Mouse (Mus musculus): ENCODE data around the gene Lamtor3. TPM values are rescaled to one million over a fixed set of nuclear protein-coding genes. Genes with fewer than 3 reads are reported as not detected.

Gene Lamtor3
- total RNA-seq, 1 experiment: 39.3 TPM

DNA sequence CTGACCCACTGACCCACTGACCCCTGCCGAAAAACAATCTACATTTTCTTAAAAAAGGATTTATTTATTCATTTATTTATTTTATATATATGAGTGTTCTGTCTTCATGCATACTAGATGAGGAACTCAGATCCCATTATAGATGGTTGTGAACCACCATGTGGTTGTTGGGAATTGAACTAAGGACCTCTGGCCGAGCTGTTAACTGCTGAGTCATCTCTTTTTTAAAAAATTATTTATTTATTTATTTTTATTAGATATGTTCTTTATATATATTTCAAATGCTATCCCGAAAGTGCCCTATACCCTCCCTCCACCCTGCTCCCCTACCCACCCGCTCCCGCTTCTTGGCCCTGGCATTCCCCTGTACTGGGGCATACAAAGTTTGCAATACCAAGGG, 37.2 kb upstream of the Lamtor3 start:
- H3K27ac ChIP-seq (ENCODE audit: insufficient read depth, low read depth, low read length, poor library complexity, severe bottlenecking): no peak overlapping the region
- H3K4me1 ChIP-seq (ENCODE audit: control insufficient read depth in 2 of 2, insufficient read depth in 2 of 2, low read length in 2 of 2, poor library complexity in 1 of 2): peaks cover 2 to 6% of the 10 kb centered on the region in 2 experiments; a peak in 2 of 4 replicates
- in situ Hi-C loops (cut with MboI; ENCODE audit: low sequenced_read_pairs in 2 of 2, unreplicated experiment in 2 of 2): no loop called here
- no peaks in the 10 kb centered on the region for H3K36me3 ChIP-seq (ENCODE audit: control insufficient read depth, insufficient read depth, low read length, poor library complexity, severe bottlenecking)
- DNase-seq (ENCODE audit: low read depth, low spot score): no peak
- no peaks in the 10 kb centered on the region for H3K9me3 ChIP-seq (ENCODE audit: control insufficient read depth, insufficient read depth, low read depth, low read length)
- TF ChIP-seq MAFK (IDR thresholded peaks at IDR 0.05; ENCODE audit: insufficient read depth, low read depth, low read length): peak; percentile 89
- no peak for TF ChIP-seq HCFC1 (IDR thresholded peaks at IDR 0.05; ENCODE audit: borderline replicate concordance, insufficient read depth, low read length)
- H3K9ac ChIP-seq (ENCODE audit: insufficient read depth, low read depth, low read length, poor library complexity, severe bottlenecking): no peak overlapping the region
- no peak overlapping the region for H3K4me3 ChIP-seq (ENCODE audit: insufficient read depth in 1 of 2, low read depth in 1 of 2, low read length in 2 of 2, poor library complexity in 1 of 2, severe bottlenecking in 1 of 2)

DNA sequence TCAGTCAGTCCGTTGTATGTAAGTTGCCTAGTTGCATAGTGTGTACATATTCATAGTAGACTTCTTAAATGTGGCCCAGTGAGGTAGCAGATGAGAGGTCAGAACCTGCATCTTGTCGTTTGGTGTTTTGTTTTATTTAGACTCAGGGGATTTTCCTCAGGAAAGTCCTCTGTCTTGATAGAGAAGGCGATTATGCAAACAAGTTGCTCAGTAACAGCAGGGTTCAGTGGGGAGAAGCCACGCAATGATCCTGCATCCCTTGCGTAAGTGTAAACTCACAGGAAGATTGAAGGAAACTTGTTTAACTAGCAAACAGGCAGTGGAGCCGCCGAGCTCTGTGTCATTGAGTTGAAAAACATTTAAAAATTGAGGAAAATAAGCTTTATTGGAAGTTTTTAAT, 30.3 kb upstream of the Lamtor3 start:
- Histone ChIP-seq H3K36me3 (ENCODE audit: control insufficient read depth, insufficient read depth, low read length, poor library complexity, severe bottlenecking) (no peaks in the 10 kb centered on the region), H3K4me3 (ENCODE audit: insufficient read depth in 1 of 2, low read depth in 1 of 2, low read length in 2 of 2, poor library complexity in 1 of 2, severe bottlenecking in 1 of 2) (no peak overlapping the region), H3K9me3 (ENCODE audit: control insufficient read depth, insufficient read depth, low read depth, low read length) (no peaks in the 10 kb centered on the region), H3K27ac (ENCODE audit: insufficient read depth, low read depth, low read length, poor library complexity, severe bottlenecking) (no peak overlapping the region), H3K4me1 (ENCODE audit: control insufficient read depth in 2 of 2, insufficient read depth in 2 of 2, low read length in 2 of 2, poor library complexity in 1 of 2) (peaks cover 2 to 12% of the 10 kb centered on the region in 2 experiments; a peak in 3 of 4 replicates), H3K9ac (ENCODE audit: insufficient read depth, low read depth, low read length, poor library complexity, severe bottlenecking) (no peak overlapping the region)
- in situ Hi-C loops (cut with MboI; ENCODE audit: low sequenced_read_pairs in 2 of 2, unreplicated experiment in 2 of 2): no loop called here
- TF ChIP-seq ZC3H11A (IDR thresholded peaks at IDR 0.05; ENCODE audit: borderline replicate concordance, low read depth, low read length) (no peak), CHD2 (IDR thresholded peaks at IDR 0.05; ENCODE audit: low read depth, low read length) (no peak), ZNF384 (IDR thresholded peaks at IDR 0.05; ENCODE audit: low read depth, low read length) (no peak), HCFC1 (IDR thresholded peaks at IDR 0.05; ENCODE audit: borderline replicate concordance, insufficient read depth, low read length) (no peak), MAFK (IDR thresholded peaks at IDR 0.05; ENCODE audit: insufficient read depth, low read depth, low read length) (no peak)
- DNase-seq (ENCODE audit: low read depth, low spot score): no peak

DNA sequence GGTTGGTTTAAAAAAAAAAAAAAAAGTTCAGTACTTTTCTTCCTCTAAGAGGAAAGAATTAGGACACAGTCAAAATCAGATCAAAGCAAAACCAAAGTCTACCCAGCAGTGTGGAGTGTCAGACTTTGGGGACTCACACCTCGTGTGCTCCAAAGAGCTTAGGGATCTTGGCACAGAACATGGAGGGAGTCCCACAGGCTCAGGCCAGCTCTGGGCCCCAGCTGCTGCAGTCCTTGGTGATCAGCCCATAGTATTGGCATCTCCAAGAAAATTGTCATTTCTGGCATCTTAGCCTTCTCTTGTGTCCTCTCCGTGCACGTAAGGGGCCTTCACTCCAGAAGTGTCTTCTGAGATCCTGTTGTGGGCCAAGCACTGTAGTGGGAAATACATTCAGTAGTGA, 27.2 kb upstream of the Lamtor3 start:
- in situ Hi-C loops (cut with MboI; ENCODE audit: low sequenced_read_pairs in 2 of 2, unreplicated experiment in 2 of 2): no loop called here
- no peak overlapping the region for H3K4me3 ChIP-seq (ENCODE audit: insufficient read depth in 1 of 2, low read depth in 1 of 2, low read length in 2 of 2, poor library complexity in 1 of 2, severe bottlenecking in 1 of 2)
- TF ChIP-seq HCFC1 (IDR thresholded peaks at IDR 0.05; ENCODE audit: borderline replicate concordance, insufficient read depth, low read length) (no peak), ZC3H11A (IDR thresholded peaks at IDR 0.05; ENCODE audit: borderline replicate concordance, low read depth, low read length) (no peak), ZNF384 (IDR thresholded peaks at IDR 0.05; ENCODE audit: low read depth, low read length) (no peak), CHD2 (IDR thresholded peaks at IDR 0.05; ENCODE audit: low read depth, low read length) (no peak), MAFK (IDR thresholded peaks at IDR 0.05; ENCODE audit: insufficient read depth, low read depth, low read length) (no peak)
- no peaks in the 10 kb centered on the region for H3K9me3 ChIP-seq (ENCODE audit: control insufficient read depth, insufficient read depth, low read depth, low read length)
- no peak overlapping the region for H3K9ac ChIP-seq (ENCODE audit: insufficient read depth, low read depth, low read length, poor library complexity, severe bottlenecking)
- DNase-seq (ENCODE audit: low read depth, low spot score): no peak
- peaks cover 0 to 12% of the 10 kb centered on the region in 2 experiments; a peak in 2 of 4 replicates for H3K4me1 ChIP-seq (ENCODE audit: control insufficient read depth in 2 of 2, insufficient read depth in 2 of 2, low read length in 2 of 2, poor library complexity in 1 of 2)
- no peaks in the 10 kb centered on the region for H3K36me3 ChIP-seq (ENCODE audit: control insufficient read depth, insufficient read depth, low read length, poor library complexity, severe bottlenecking)
- H3K27ac ChIP-seq (ENCODE audit: insufficient read depth, low read depth, low read length, poor library complexity, severe bottlenecking): no peak overlapping the region

DNA sequence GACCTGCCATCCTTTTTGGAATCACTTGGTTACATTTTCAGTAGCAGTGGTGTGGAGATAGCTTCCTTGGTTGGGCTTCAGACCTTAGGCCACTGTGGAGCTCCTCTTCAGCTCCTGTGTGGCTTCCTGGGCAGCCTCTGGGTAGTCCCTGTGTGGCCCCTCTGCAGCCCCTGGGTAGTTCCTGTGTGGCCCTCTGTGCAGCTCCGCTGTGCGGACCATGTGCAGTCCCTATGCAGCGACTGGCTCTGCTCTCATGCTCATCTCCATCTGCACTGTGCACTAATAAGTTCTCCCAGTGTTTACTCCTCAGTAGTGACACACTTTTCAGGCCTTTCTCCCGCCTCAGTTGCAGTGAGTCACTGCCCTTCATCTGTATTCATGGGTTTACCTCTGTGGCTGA, 26.2 kb upstream of the Lamtor3 start:
- in situ Hi-C loops (cut with MboI; ENCODE audit: low sequenced_read_pairs in 2 of 2, unreplicated experiment in 2 of 2): no loop called here
- no peak for TF ChIP-seq ZNF384 (IDR thresholded peaks at IDR 0.05; ENCODE audit: low read depth, low read length)

DNA sequence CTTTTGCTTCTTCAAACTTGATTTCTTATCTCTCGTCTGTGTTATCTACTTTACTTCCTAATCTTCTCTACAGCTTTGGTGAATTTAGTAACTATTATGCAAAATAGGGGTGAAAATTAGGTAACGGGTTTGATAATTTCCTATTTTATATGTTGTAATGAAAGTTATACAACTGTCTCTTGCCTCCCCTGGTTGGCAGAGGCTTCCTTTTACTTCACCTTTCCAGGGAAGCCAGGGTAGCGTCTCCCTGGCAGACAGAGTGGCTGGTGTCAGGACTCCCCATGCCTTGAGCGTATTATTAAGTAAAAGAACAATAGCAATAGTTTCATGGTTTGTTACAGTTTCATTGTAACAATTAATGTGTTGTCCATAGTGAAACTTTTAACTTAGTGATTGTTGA, 24.5 kb upstream of the Lamtor3 start:
- H3K27ac ChIP-seq (ENCODE audit: insufficient read depth, low read depth, low read length, poor library complexity, severe bottlenecking): no peak overlapping the region
- in situ Hi-C loops (cut with MboI; ENCODE audit: low sequenced_read_pairs in 2 of 2, unreplicated experiment in 2 of 2): no loop called here
- H3K9ac ChIP-seq (ENCODE audit: insufficient read depth, low read depth, low read length, poor library complexity, severe bottlenecking): no peak overlapping the region
- no peak overlapping the region for H3K4me3 ChIP-seq (ENCODE audit: insufficient read depth in 1 of 2, low read depth in 1 of 2, low read length in 2 of 2, poor library complexity in 1 of 2, severe bottlenecking in 1 of 2)
- H3K9me3 ChIP-seq (ENCODE audit: control insufficient read depth, insufficient read depth, low read depth, low read length): no peaks in the 10 kb centered on the region
- H3K36me3 ChIP-seq (ENCODE audit: control insufficient read depth, insufficient read depth, low read length, poor library complexity, severe bottlenecking): no peaks in the 10 kb centered on the region
- peaks cover 0 to 4% of the 10 kb centered on the region in 2 experiments; a peak in 1 of 4 replicates for H3K4me1 ChIP-seq (ENCODE audit: control insufficient read depth in 2 of 2, insufficient read depth in 2 of 2, low read length in 2 of 2, poor library complexity in 1 of 2)
- no peak for TF ChIP-seq ZNF384 (IDR thresholded peaks at IDR 0.05; ENCODE audit: low read depth, low read length)
- no peak for TF ChIP-seq ZC3H11A (IDR thresholded peaks at IDR 0.05; ENCODE audit: borderline replicate concordance, low read depth, low read length)
- no peak for TF ChIP-seq HCFC1 (IDR thresholded peaks at IDR 0.05; ENCODE audit: borderline replicate concordance, insufficient read depth, low read length)
- no peak for TF ChIP-seq MAFK (IDR thresholded peaks at IDR 0.05; ENCODE audit: insufficient read depth, low read depth, low read length)
- TF ChIP-seq CHD2 (IDR thresholded peaks at IDR 0.05; ENCODE audit: low read depth, low read length): no peak
- DNase-seq (ENCODE audit: low read depth, low spot score): no peak

More for the DNA sequence above, 26.2 kb upstream of the Lamtor3 start:
- H3K9me3 ChIP-seq (ENCODE audit: control insufficient read depth, insufficient read depth, low read depth, low read length): no peaks in the 10 kb centered on the region
- H3K27ac ChIP-seq (ENCODE audit: insufficient read depth, low read depth, low read length, poor library complexity, severe bottlenecking): no peak overlapping the region
- H3K4me3 ChIP-seq (ENCODE audit: insufficient read depth in 1 of 2, low read depth in 1 of 2, low read length in 2 of 2, poor library complexity in 1 of 2, severe bottlenecking in 1 of 2): no peak overlapping the region
- H3K36me3 ChIP-seq (ENCODE audit: control insufficient read depth, insufficient read depth, low read length, poor library complexity, severe bottlenecking): no peaks in the 10 kb centered on the region
- DNase-seq (ENCODE audit: low read depth, low spot score): no peak
- H3K4me1 ChIP-seq (ENCODE audit: control insufficient read depth in 2 of 2, insufficient read depth in 2 of 2, low read length in 2 of 2, poor library complexity in 1 of 2): peaks cover 0 to 12% of the 10 kb centered on the region in 2 experiments; a peak in 2 of 4 replicates
- H3K9ac ChIP-seq (ENCODE audit: insufficient read depth, low read depth, low read length, poor library complexity, severe bottlenecking): no peak overlapping the region

Data from ES-E14 (cell line).